Mouse (Mus musculus) G1E-ER4 (cell line): ENCODE measurements around the gene Dnaja3. TPM values are rescaled to one million over a fixed set of nuclear protein-coding genes. Genes with fewer than 3 reads are reported as not detected.

Experiments used
- GATA1 ChIP-seq: IDR thresholded peaks from one replicate; pipeline ENCODE4 v1.8.0; 2012; ENCODE audit warnings: low read length, inconsistent platforms
- polyA plus RNA-seq: library from polyadenylated mRNA; stranded (reverse); fragments of >175 nt; gene quantifications from 2 replicates; pipeline ENCODE4 v1.2.3, GENCODE M21; 2012

Dnaja3 gene
- polyA plus RNA-seq, 1 experiment, result 70.0 TPM

DNA sequence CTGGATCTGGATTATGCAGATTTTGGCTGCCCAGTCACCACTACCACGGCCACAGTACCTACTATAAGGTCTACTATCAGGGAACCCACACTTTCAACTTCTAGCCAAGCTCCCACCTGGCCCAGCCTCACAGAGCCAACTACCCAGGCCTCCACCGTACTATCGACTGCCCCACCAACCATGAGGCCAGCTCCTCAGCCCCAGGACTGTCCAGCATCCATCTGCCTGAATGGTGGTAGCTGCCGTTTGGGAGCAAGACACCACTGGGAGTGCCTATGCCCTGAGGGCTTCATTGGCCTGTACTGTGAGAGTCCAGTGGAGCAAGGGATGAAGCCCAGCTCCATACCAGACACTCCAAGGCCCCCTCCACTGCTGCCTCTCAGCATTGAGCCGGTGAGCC lies 9.4 kb downstream of the Dnaja3 start:
- no peak for TF ChIP-seq GATA1

GRCm38 (mm10) chr16:4649692-4650091 lies 9.9 kb downstream of the Dnaja3 start:
- TF ChIP-seq GATA1, result no peak

- no peak for TF ChIP-seq GATA1
These were observed 10.4 kb downstream of the Dnaja3 start for GRCm38 (mm10) chr16:4650161-4650560.

DNA sequence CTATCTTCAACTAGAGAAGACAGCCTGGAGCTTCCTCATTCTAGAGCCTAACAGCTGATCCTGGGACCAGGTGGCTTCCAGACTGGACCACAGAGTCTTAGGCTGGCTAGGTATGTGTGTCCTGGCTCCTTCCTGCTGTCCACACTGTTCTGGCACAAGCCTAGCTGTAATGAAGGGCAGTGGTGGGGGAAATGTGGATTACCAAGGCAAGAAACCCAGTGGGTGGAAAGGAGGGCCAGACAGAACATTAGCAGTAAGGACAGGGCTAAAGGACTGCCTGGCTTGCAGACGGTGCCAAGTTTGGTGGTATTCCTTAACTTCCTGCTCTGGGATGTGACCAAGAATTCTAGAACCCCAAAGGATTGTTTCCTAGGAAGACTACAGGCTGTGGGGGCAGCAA lies 11.3 kb downstream of the Dnaja3 start:
- no peak for TF ChIP-seq GATA1

DNA sequence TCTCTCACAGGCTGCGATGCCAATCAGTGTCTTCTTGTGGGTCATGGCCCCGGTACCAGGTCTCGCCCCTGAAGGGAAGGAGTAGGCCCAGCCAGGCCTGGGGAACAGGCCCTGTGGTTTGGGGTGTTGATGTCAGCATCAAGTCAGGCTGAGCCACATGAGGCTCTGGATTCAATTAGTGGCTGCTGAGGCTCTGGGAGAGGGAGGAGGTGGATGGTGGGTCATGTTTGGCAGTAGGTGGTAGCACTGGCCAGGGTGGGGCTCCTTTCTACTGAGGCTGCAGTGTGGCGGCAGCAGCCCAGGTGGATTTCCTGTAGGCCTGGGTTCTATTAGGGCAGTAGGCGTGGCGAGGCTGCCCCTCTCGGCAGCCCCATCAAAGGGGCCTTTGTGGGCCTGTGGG lies 11.8 kb downstream of the Dnaja3 start:
- no peak for TF ChIP-seq GATA1

DNA sequence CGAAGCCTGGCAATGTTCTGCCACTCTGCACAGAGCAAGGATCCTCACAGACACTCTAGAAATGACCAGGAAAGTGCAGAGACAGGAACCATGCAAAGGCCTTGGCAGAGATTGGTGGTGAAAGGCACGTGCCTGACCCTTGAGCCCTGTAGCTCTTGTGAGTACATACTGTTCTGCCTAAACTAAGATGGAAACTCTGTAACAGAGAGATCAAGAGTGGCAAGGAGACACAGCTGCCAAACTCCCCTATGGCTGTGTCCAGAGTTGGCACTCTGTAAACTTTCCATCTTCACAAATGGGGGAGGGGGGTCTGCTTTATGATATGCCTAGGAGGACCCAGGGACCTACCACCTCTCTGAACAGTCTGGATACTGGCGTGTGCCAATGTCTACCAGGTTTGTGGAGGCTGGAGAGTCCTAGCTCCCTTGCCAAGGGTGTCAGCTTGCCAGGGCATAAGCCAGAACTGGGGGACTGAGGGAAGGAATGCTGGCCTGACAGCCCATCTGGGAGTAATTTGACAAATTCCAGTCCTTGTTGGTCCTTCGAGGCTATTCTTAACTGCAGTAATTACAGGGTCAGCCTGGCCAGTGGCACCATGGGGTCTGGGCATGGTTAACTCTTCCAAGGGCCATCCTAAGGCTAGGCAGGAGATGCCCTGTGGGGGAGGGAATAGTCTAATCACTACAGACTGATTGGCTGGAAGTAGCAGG lies 13.1 kb downstream of the Dnaja3 start:
- no peak for TF ChIP-seq GATA1

GRCm38 (mm10) chr16:4654706-4655105 lies 14.9 kb downstream of the Dnaja3 start:
- TF ChIP-seq GATA1, result no peak

DNA sequence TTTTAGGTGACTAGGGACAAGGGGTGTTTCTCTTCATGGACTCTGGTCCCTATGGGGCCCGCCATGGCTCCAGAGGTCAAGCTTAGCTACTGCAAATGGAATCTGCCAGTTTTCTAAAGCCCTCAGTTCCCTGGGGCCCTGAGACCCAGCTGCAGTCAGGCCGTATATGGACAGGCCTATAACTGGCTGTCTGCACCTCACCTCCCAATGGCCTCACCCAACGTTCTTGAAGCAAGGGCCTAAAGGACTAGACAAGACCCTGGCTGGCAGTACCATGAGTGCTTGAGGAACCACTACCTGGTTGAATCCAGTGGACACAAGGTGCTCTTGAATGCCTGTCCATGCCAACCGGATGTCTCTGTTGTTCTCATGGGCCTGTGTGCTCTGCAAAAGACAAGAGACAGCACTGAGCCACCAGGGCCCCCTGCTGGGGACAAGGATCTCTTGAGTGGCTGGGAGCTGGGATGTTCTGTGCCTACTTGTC lies 15.5 kb downstream of the Dnaja3 start:
- no peak for TF ChIP-seq GATA1

- no peak for TF ChIP-seq GATA1
These were observed 16.2 kb downstream of the Dnaja3 start for GRCm38 (mm10) chr16:4655764-4656570.

- TF ChIP-seq GATA1, result no peak
These were observed 16.8 kb downstream of the Dnaja3 start for GRCm38 (mm10) chr16:4656571-4657081.

DNA sequence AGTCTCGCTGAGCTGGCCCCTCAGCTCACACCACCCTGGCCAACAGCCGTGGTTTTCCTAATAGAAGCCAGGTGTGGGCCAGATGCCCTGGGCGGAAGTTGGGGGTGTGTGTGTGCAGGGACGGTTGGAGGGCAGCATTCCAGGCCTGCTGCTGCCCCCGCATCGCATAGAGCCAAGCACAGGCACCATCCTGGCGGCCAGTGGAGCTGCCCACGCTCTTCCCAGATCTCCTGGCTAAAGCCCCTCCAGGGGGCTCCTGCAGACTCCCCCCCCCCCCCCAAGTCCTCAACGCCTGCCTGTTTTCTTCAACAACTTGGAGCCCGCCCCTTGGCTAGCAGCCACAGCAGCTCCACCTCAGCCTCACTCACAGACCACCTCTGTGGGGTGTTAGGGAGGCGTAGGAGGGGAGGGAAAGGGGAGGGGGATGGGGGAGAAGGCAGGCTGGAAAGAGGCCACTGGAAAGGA lies 19.0 kb downstream of the Dnaja3 start:
- TF ChIP-seq GATA1, result no peak

DNA sequence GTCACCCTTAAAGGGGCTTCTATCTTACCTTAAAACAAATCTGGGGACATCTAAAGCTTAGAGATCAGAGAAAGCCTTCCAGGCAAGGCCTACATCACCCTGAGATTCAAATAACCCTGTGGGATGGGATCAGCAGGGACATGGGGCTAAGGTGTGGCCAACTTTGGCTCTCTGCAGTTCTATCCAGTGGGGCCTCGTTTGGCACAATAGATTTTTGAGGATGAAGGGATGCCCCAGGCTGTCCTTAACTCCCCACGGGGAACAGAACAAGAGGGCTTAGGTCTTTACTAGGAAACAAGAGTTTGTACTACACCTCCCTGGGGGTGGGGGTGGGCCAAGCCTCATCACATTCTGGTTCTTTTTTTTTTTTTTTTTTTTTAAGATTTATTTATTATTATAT lies 19.5 kb downstream of the Dnaja3 start:
- no peak for TF ChIP-seq GATA1

DNA sequence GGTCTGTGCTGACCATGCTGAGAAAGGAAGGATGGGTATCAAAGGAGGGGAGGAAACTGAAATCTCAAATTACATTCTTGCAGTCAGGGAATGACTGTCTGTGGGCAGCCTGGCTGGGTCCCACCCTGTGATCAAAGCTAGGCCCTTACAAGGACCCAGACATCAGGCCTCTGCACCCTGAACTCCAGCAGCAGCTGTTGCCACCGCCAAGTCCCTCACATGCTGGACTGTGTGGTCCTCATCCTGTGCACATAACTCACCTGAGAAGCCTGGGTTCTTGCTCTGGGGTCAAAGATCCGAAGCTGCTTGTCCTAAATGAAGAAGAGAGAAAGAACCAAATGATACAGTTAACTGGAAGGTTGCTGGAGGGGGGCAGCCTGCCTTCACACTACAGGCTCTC lies 21.8 kb downstream of the Dnaja3 start:
- no peak for TF ChIP-seq GATA1

DNA sequence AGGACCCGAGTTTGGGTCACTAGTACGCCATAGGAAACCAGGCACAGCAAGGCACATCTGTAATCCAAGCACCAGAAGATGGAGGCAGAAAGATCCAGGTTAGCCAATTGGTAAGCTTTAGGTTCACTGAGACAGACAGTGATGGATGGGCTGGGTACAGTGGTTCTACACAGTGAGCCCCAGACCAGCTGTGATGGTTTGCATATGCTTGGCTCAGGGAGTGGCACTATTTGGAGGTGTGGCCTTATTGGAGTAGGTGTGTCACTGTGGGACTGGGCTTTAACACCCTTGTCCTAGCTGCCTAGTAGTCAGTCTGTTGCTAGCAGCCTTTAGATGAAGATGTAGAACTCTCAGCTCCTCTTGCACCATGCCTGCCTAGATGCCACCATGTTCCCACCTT lies 24.0 kb downstream of the Dnaja3 start:
- TF ChIP-seq GATA1, result no peak

- no peak for TF ChIP-seq GATA1
These were observed 25.9 kb downstream of the Dnaja3 start for GRCm38 (mm10) chr16:4665726-4666125.

DNA sequence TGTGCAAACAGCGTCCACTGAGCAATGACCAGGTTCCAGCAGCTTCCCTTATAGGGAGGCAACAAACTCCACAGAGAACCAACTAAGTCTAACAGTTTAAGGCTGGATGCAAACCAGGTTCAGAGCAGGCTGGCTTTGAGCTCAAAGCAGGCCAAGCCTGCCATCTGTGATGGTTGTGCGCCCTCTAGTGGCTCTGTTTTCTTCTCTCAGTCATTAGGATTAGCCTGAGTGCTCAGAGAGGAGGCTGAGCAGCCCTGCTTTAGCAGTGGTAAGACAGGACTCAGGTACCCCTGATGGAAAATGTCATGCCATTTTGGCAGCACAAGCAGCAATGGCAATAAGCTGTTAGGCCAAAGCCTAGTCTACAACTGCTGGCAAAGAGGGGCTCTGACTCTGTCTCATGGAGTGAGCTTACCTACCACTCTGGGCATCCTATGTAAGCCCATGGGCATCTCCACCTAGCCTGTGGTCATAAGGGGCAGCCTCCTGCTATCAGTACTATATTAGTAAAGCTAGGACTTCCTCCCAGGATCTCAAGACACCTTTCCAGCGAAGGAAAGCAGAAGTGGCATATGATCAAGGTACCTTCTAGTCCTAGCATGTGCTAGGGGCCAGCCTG lies 27.5 kb downstream of the Dnaja3 start:
- TF ChIP-seq GATA1, result no peak
